Mouse (Mus musculus): ENCODE data around the gene Sppl2b. TPM values are rescaled to one million over a fixed set of nuclear protein-coding genes. Genes with fewer than 3 reads are reported as not detected.

The Sppl2b gene
- polyA plus RNA-seq (2012; ENCODE audit: insufficient read depth, insufficient read length, low replicate concordance, missing spikeins) = not detected in 2 replicates

- Histone ChIP-seq H3K27ac (ENCODE audit: insufficient read depth, low read depth, low read length) (peak within 1 kb of the TSS; percentile 13), H3K4me1 (ENCODE audit: control insufficient read depth, insufficient read depth, low read length) (peaks cover 39% of the 10 kb centered on the region), H3K4me3 (ENCODE audit: insufficient read depth, low read depth, low read length) (peak within 1 kb of the TSS; percentile 62)
- under 1% methylated on average over 81 of the region's 81 CpGs for WGBS
- peak; percentile 94 for TF ChIP-seq POLR2A (IDR thresholded peaks at IDR 0.05; ENCODE audit: insufficient read depth, low read depth, low read length)
- no peak for TF ChIP-seq CTCF (IDR thresholded peaks at IDR 0.05; ENCODE audit: insufficient read depth, low read depth, low read length)
These were observed at the start of gene Sppl2b, which contains the start of gene Lsm7 for GRCm38 (mm10) chr10:80854913-80855748. Gene Sppl2b, plus strand, starts transcription at chr10:80855275. Gene Lsm7, minus strand, starts transcription at chr10:80855209.

DNA sequence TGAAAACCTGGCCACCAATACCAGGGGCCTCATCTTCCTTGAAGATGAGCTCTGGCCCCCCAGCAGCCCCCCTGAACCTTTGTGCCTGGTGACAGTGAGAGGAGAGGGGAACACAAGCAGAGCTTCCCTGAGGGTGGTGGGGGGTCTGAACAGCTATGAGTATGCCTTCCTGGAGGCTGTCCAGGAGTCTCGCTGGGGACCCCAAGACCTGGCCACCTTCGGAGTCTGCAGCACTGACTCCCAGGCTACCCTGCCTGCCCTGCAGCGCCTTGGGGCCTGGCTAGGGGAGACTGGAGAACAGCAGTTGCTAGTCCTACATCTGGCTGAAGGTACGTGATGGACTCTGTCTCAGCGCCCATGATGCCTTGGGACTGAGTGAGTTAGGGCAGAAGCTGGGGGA is 49.8 kb upstream of the Sppl2b start:
- no peak overlapping the region for H3K4me3 ChIP-seq (ENCODE audit: insufficient read depth, low read depth, low read length)
- no peak overlapping the region for H3K27ac ChIP-seq (ENCODE audit: insufficient read depth, low read depth, low read length)
- peaks cover 44% of the 10 kb centered on the region for H3K4me1 ChIP-seq (ENCODE audit: control insufficient read depth, insufficient read depth, low read length)
- 83% methylated on average over 5 of the region's 5 CpGs for WGBS
- TF ChIP-seq POLR2A (IDR thresholded peaks at IDR 0.05; ENCODE audit: insufficient read depth, low read depth, low read length) (no peak), CTCF (IDR thresholded peaks at IDR 0.05; ENCODE audit: insufficient read depth, low read depth, low read length) (no peak)

GRCm38 (mm10) chr10:80805925-80806324 is 49.1 kb upstream of the Sppl2b start:
- Histone ChIP-seq H3K4me1 (ENCODE audit: control insufficient read depth, insufficient read depth, low read length) (peaks cover 47% of the 10 kb centered on the region), H3K4me3 (ENCODE audit: insufficient read depth, low read depth, low read length) (no peak overlapping the region), H3K27ac (ENCODE audit: insufficient read depth, low read depth, low read length) (no peak overlapping the region)
- WGBS = 14% methylated on average over 3 of the region's 3 CpGs
- peak; percentile 80; the same call in 1 of the 2 replicates for TF ChIP-seq CTCF (IDR thresholded peaks at IDR 0.05; ENCODE audit: insufficient read depth, low read depth, low read length)
- TF ChIP-seq POLR2A (IDR thresholded peaks at IDR 0.05; ENCODE audit: insufficient read depth, low read depth, low read length) = no peak

- TF ChIP-seq CTCF (IDR thresholded peaks at IDR 0.05; ENCODE audit: insufficient read depth, low read depth, low read length) = no peak
- no peak for TF ChIP-seq POLR2A (IDR thresholded peaks at IDR 0.05; ENCODE audit: insufficient read depth, low read depth, low read length)
- Histone ChIP-seq H3K27ac (ENCODE audit: insufficient read depth, low read depth, low read length) (peak overlapping the region; percentile 73), H3K4me3 (ENCODE audit: insufficient read depth, low read depth, low read length) (peak overlapping the region; percentile 51), H3K4me1 (ENCODE audit: control insufficient read depth, insufficient read depth, low read length) (peaks cover 45% of the 10 kb centered on the region)
- 32% methylated on average over 34 of the region's 34 CpGs for WGBS
These were observed 48.6 kb upstream of the Sppl2b start for GRCm38 (mm10) chr10:80806341-80807056.

GRCm38 (mm10) chr10:80807057-80807627 is 47.9 kb upstream of the Sppl2b start:
- Histone ChIP-seq H3K4me1 (ENCODE audit: control insufficient read depth, insufficient read depth, low read length) (peaks cover 45% of the 10 kb centered on the region), H3K27ac (ENCODE audit: insufficient read depth, low read depth, low read length) (peak overlapping the region; percentile 73), H3K4me3 (ENCODE audit: insufficient read depth, low read depth, low read length) (peak overlapping the region; percentile 51)
- WGBS = under 1% methylated on average over 58 of the region's 58 CpGs
- TF ChIP-seq CTCF (IDR thresholded peaks at IDR 0.05; ENCODE audit: insufficient read depth, low read depth, low read length) = no peak
- peak; percentile 61; the same call in 1 of the 2 replicates for TF ChIP-seq POLR2A (IDR thresholded peaks at IDR 0.05; ENCODE audit: insufficient read depth, low read depth, low read length)

DNA sequence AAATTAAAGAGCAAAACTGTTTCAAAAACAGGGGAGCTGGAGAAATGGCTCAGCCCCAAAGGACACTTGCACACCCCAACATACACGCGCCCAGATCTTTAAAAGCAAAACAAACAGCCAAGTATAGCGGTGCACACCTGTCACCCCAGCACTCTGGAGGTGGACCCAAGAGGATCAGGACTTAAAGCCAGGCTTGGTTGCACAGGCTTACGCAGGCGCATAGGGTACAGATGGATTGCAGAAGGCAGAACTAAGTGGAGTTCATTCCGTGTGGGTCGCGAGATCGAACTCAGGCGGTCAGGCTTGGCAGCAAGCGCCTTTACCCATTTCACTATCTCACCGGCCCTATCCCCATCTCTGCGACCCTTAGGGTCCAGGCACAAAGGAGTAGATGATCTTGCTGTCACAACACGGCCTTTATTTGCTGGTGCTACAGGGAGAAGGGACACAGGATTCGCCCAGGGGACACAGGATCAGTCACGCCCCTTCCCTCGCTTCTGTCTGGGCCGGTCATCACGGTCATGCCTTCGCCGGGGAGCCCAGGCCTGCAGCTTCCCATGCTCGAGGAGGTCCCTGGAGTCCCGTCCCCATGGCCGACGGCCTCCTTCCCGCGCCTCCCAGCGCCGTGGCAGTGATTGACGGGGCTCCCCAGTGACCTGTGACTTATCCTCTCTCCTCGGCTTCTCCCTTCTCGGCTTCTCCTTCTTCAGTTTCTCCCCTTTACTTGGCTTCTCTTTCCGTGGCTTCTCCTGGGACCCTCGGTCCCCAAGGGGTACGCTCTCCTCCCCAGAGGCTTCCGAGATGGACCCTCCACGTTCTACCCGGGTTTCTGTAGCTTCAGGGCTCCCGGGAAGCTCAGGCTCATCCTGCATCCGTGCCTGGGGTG is 46.7 kb upstream of the Sppl2b start:
- Histone ChIP-seq H3K4me3 (ENCODE audit: insufficient read depth, low read depth, low read length) (peak overlapping the region; percentile 8), H3K27ac (ENCODE audit: insufficient read depth, low read depth, low read length) (peak overlapping the region; percentile 81; the same call in 1 of the 2 replicates), H3K4me1 (ENCODE audit: control insufficient read depth, insufficient read depth, low read length) (peaks cover 45% of the 10 kb centered on the region)
- WGBS = 22% methylated on average over 40 of the region's 40 CpGs
- TF ChIP-seq CTCF (IDR thresholded peaks at IDR 0.05; ENCODE audit: insufficient read depth, low read depth, low read length) (no peak), POLR2A (IDR thresholded peaks at IDR 0.05; ENCODE audit: insufficient read depth, low read depth, low read length) (0 out of 2 replicates have a peak, but pooled peaks have one; percentile 16)

DNA sequence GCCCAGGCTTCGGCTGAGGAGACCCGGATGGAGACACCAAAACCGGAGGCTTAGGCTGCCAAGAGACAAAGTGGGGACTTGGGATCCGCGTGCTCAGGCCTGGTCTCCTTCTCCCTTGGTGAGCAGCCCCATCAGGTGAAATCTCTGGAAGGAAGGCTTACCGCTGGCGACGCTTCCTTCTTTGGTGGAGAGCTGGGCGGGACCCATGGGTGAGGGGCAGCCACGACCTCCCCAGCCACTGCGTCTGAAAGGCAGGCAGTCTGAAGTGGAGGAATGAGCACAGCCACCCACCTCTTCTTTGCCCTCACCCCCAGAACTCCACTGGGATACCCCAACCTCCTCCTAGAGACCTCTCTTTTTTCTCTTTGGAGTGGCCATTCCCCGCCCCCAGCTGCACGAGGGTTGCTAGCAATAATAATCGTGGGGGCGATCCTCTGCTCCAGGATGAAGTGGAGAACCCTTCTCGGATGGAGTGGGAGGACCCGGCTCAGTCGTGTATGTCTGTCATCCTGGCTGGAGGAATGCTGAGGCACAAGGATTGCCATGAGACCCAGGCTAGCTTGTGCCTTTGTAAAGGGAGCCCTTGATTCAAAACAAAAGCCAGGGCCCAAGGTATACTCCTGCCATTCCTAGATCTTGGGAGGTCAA is 46.0 kb upstream of the Sppl2b start:
- Histone ChIP-seq H3K27ac (ENCODE audit: insufficient read depth, low read depth, low read length) (no peak overlapping the region), H3K4me1 (ENCODE audit: control insufficient read depth, insufficient read depth, low read length) (peaks cover 45% of the 10 kb centered on the region), H3K4me3 (ENCODE audit: insufficient read depth, low read depth, low read length) (peak overlapping the region; percentile 8)
- TF ChIP-seq CTCF (IDR thresholded peaks at IDR 0.05; ENCODE audit: insufficient read depth, low read depth, low read length) (no peak), POLR2A (IDR thresholded peaks at IDR 0.05; ENCODE audit: insufficient read depth, low read depth, low read length) (no peak)
- 8% methylated on average over 17 of the region's 18 CpGs for whole genome bisulfite sequencing

Measured in olfactory bulb, adult 2 months (tissue).